Mouse (Mus musculus): ENCODE measurements around the gene Olfr1200.

The Olfr1200 gene

DNA sequence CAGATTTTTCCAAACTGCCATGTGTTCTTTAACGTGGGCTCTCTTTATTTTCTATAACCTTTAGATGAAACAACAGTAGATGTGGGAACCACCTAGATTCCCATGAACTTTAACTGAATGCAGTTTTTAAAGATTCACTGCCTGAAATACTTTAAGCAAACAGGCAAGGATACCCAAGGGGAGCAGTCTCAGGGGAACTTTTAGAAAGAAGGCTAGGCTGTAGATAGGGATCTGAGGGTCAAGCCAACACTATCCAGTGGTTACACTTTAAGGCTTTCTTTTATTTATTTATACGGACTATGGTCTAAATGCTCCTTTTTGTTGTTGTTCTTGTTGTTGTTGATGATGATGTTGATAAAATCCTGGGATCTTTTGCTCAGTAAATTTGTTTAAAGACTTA, at the start of gene Olfr1200:
Gene Olfr1200 (minus strand): TSS at position 101 of the 400 bp plus-strand sequence.
- no peak for DNase-seq

DNA sequence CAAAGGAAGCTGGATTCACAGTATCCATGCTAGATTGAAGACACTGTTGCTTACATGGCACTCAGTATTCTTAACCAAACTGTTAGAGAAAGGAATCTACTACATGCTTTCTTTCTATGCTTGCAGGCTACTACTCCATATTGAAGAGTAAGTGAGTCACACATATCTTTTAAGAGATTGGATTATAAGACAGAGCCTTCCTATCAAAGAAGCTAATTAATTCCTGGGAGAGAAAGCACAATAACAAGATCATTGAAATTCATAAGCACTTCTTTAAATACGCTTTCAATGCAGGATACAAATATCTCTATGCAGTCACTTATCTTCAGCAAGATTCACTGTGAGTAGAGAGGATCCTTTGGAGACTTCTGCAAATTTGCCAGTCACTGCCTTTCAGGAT, 43.9 kb upstream of the Olfr1200 start, which contains the start of gene Olfr1202:
Gene Olfr1202 (plus strand): TSS at position 301 of the 400 bp plus-strand sequence.
- no peak for DNase-seq

DNA sequence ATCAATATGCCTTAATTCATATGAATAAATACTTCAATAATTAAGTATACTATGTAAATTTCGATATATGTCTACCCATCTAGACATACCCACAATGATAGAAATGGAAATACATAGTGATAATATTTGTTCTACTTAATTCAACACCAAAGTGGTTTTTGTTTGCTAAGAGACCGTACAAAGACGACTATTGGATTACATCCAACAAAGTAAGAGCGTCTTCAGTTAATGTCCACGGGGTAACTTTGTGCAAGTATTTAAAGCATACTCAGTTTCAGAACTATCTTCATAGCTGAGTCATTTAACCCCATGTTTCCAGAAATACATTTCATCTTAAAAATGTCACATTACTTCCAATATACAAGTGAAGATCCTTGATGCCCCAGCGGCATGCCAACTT, 22.4 kb upstream of the Olfr1200 start, which contains the start of gene Olfr1201:
Gene Olfr1201 (plus strand): TSS at position 301 of the 400 bp plus-strand sequence.
- DNase-seq = no peak

DNA sequence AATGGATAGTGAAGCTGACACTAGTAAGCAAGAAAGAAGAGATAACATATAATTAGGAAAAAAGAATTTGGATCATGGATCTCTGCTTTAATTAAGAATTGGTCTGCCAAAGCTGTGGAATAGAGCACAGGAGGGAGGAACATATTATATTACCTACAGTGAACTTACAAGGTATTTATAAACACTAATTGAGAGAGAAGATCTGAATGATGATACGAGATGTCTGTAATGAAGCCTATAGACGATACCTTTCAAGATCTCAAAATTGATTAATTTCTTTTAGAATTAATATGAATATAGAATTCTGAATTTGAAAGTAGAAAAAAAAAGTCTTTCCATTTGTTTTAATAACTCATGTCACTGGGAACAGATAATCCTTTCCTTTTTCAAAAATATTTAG, 9.9 kb downstream of the Olfr1200 start, which contains the start of gene Olfr1199:
Gene Olfr1199 (minus strand): TSS at position 101 of the 400 bp plus-strand sequence.
- no peak for DNase-seq

DNA sequence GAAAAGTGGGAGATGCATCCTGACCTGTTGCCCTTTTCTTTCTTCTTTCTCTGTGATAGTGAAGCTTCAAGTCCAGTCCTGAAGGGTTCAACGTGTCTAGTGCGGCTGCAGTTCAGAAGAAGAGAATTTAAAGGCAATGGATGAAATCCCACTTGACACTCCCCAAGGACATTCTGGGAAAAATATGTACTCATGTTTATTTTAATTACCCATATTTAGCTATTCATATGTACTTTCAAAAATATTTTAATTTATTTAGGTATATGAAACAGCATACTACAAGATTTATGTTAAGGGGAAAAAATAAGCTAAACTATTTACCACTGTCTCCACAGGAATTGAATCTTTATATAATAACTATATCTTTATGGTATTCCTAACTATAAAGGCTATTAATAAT, 19.0 kb downstream of the Olfr1200 start, which contains the start of gene Olfr1198:
Gene Olfr1198 (minus strand): TSS at position 101 of the 400 bp plus-strand sequence.
- DNase-seq = no peak

DNA sequence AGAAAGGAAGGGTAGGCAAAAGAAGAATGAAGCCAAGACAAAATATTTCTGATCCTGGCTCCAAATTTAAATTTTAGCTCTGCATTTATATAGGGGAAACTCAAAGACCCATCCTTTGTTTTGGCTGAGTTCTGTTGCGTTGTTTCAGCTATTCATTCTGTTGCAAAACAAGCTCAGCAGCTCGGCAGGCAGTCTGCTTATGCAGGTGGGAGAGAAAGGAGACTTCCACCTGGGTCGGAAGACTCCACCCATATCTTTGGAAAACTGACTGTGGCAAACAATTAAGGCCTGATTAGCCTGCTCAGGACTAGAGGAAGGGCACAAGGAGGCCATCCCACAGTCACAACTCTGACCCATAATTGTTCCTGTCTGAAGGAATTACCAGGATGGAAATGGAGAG, 26.9 kb downstream of the Olfr1200 start:
- no peak for DNase-seq

DNA sequence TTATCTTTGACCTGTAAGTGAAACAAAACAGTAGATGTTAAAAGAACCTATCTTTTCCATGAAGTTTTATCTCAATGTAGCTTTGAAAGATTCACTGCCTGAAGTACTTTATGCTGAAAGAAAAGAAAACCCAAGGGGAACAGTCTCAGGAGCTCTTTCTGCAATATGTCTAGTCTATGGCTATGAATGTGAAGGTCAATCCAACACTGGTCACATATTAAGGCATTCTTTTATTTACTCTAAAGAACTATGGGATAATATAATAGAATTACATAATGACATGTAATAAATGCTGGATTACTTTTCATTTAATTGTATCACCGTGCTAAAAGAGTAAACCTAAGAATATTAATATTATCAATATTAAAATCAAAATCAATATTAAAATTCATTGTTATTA, 38.0 kb downstream of the Olfr1200 start, which contains the start of gene Olfr1197:
Gene Olfr1197 (minus strand): TSS at position 101 of the 400 bp plus-strand sequence.
- no peak for DNase-seq

Data from cerebellum, adult 18-20 months (tissue).